Mouse (Mus musculus): ENCODE results near the gene Ttc28.

The Ttc28 gene

DNA sequence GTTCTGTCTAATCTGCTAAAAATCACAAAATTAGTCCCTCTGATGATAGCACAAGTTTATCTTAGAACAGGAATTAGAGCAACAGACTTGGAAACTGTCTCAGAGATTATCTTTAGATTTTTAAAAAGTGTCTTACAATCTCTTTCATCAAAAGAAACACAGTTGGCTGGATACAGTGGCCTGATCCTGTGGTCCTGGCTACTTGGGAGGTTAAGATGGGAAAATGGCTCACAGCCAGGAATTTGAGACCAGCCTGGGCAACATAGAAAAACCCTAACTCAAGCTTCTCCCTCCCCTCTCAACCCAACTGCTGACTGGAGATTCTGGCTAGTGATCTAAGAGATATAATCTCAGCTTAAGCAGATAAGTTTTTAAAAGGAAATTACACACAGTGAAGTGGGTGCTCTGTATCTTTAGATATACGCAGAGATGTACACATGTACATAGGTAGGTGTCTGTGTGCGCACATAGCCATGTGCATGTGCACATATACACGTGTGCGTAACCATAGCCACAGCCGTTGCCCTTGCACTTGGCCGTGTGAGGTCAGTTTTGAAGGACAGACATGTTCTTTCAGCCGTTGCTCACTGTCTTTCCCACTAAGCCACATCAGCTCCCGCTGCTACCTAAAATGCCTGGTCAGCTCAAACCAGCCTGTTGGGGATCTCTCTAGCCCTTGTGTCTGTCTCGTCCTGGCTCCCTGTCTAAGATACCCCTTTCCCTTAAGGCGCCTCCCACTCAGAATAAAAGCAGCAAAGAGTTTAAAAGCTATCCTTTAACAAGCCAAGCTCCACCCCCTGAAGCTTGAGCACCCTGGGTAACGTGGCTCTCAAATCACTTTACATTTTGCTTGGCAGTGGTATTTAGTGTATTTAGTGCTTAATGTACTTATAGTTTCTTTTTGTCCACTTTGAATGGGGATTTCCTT lies 217.9 kb downstream of the Ttc28 start:
- DNase-seq (ENCODE audit: low read depth, low spot score): no peak

- DNase-seq (ENCODE audit: low read depth, low spot score): peak; percentile 29
These were observed 219.1 kb downstream of the Ttc28 start for GRCm38 (mm10) chr5:111098516-111099274.

DNA sequence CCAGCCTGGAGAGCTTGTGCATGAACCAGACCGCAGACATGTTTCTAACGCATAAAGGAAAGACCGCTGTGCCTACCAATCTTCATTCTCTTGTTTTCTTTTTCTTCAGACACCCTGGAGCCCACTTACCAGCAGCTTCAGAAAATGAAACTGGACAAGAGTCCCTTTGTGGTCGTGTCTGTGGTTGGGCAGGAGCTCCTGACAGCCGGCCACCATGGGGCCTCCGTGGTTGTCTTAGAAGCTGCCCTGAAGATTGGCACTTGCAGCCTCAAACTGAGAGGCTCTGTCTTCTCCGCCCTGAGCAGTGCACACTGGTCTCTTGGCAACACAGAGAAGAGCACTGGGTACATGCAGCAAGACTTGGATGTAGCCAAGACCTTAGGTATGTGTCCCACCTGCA lies 221.0 kb downstream of the Ttc28 start:
- DNase-seq (ENCODE audit: low read depth, low spot score): no peak

DNA sequence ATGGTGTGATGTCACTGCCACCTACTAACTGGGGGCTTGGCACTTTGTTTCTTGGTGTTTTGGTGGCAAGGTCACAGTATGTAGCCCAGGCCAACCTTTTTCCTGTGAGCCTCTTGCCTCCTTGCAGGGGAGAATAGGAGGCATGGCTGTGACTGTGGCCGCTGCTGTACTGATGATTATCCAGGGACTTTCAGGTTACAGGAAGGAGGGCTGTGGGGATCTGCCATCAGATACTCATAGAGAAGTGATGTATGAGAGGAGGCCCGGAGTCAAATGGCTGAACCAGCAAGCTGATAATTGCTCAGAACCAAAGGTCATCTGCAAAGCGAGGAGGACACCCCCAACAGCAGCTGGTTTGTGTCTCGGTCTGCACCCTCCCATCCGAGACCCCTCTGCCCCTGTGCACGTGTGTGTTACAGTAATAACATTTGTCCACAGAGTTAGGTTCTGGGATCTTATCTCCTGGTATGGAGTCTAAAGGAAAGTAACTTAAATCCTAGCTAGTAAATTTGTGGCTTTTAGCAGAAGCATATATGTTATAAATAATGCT lies 221.9 kb downstream of the Ttc28 start:
- no peak for DNase-seq (ENCODE audit: low read depth, low spot score)

DNA sequence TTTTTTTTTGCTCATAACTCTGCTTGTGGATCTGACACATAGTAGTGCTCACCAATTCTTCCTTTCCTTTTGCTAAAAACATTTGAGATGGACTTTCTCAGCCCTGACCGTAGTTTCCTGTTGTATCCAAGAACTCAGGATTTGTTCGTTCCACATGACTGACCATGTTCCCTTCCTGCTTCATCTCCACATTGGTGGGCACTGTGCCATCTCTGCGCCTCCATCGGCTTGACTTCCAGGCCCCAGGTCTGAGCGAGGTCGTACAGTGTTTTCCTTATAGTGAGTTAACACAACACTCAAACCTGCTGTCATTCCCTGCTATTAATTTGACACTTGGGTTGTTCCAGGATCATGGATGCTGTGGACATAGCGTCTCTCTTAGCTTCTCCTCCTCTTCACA lies 225.2 kb downstream of the Ttc28 start:
- DNase-seq (ENCODE audit: low read depth, low spot score): no peak

DNA sequence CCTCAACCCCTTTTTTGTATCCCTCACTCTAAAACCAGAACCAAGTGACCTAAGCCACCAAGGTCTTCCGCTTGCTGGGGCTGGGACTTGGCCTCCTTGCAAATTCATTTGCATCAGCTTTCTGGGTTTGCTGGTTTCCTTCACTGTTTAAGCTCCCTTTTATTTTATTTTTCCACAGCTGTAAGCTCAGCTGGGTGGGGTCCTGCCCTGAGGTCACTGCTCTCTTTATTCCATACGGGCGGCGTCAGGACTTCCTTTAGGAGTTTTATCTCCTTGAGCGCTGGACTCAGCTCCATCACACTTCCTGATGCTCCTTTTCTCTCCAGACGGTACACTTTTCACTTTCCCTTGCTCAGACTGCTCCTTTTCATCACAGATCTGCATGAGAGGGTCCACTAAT lies 231.8 kb downstream of the Ttc28 start:
- no peak for DNase-seq (ENCODE audit: low read depth, low spot score)

GRCm38 (mm10) chr5:111113183-111113582 lies 233.6 kb downstream of the Ttc28 start:
- peak; percentile 43 for DNase-seq (ENCODE audit: low read depth, low spot score)

- DNase-seq (ENCODE audit: low read depth, low spot score): no peak
These were observed 234.2 kb downstream of the Ttc28 start for GRCm38 (mm10) chr5:111113694-111114375.

GRCm38 (mm10) chr5:111114597-111114996 lies 235.0 kb downstream of the Ttc28 start:
- DNase-seq (ENCODE audit: low read depth, low spot score): no peak

- peak; percentile 13 for DNase-seq (ENCODE audit: low read depth, low spot score)
These were observed 236.1 kb downstream of the Ttc28 start for GRCm38 (mm10) chr5:111115519-111116350.

DNA sequence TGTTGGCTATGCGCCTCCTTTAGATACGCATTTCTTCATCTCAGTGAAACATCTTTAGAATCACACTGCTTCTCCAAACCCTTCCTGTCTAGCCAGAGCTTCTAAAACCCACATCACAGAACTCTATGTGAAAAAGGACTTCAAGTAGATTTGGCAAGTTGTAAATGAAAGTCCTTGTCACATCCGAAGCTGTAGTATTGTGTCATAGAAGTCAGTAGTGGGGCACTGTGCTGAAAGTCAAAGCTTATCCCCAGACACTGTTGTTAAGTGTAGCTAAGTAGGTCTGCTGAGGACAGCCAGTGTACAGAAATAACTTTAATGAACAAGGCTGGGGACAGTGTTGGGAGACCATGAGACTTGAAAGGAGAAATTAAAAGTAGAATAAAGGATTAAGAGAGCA lies 240.2 kb downstream of the Ttc28 start:
- no peak for DNase-seq (ENCODE audit: low read depth, low spot score)

DNA sequence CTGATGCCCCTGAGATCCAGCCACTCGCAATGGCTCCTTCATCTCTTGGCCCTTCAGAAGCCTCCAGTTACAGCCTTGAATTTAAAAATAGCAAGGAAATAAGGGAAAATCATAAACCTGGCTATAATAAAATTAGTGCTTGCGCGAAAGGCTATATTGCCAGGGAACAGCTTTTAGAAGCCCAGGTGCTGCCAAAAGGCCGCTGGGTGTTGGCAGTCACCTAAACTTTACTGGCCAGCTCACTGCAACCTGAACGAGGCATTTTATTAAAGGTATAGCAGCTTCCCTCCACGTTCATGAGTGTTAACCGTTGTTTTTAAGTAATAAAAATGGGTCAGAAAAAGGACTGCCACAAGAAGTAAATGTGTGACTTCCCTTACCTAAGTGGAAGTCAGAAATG lies 240.7 kb downstream of the Ttc28 start:
- DNase-seq (ENCODE audit: low read depth, low spot score): no peak

GRCm38 (mm10) chr5:111120705-111121420 lies 241.3 kb downstream of the Ttc28 start:
- peak; percentile 42 for DNase-seq (ENCODE audit: low read depth, low spot score)

- no peak for DNase-seq (ENCODE audit: low read depth, low spot score)
These were observed 242.9 kb downstream of the Ttc28 start for GRCm38 (mm10) chr5:111122332-111123049.

DNA sequence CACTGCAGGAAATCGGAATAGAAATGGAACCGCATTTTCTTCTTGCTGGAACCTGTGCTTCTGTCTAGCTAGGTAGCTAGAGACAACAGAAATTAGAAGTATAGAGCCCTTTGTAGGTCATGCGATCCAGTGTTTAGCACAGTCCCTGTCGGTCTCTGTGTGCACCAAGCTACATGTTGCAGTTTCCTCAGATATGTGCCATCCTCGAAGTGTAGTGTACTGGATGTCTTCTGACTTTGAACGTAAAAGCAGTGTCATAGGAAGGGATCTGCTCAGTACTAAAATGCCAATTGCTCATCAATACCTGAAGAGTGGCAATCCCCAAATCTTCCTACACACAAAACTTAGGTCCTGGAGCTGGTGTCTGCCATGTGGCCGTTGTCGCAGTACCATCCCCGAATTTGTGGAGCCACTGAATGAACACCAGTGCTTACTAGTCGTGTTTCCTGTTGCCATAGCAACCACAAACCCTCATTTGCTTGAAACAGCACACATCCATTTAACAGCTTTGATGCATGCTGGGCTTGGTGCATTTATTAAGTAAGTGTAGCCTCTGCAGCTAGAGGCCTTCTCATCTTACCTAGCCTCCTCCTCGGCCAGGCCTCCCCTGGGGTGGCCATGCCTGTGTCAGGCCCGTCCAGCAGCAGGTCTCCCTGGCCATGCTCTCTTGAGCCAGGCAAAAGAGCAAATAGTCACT lies 243.6 kb downstream of the Ttc28 start:
- peak; percentile 84 for DNase-seq (ENCODE audit: low read depth, low spot score)

DNA sequence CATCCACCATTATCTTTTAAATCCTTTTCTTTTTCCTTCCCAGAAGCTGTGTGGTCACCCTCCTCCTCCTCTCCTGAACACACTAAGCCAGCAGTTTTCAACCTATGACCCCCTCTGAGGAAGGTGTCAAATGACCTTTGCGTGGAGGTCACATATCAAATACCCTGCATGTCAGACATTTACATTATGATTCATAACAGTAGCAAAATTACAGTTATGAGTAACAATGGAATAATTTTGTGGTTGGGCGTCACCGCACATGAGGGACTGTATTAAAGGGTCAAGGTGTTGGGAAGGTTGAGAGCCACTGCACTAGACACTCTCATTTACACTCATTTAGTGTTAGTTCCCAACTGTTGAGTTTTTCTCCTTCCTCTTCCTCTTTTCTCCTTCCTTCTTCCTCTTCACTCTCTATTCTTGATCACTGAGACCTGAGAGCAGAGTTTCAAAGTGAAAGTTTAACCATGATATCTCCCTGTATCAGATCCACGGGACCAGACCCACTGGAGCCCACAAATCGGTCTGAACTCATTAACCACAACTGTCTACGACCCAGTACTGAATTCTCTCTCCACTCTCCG lies 245.1 kb downstream of the Ttc28 start:
- DNase-seq (ENCODE audit: low read depth, low spot score): no peak

DNA sequence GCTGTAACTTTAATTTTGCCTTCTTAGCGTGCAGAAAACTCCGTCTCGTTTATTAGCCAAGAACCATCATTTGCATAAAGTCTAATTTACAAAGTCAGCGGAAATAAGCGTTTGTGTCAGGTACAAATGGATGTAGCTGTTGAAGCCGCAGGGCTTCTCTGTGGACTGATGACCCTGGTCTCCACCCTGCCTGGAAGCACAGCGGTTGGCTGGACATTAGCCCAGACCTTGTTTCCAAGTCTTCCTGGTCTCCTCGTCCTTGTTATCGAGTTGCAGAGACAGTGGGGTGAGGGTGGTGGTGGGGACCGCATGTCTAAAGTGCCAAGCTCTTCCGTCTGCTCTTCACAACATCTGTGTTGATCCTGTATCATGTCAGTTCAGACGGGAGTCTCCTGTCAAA lies 246.1 kb downstream of the Ttc28 start:
- DNase-seq (ENCODE audit: low read depth, low spot score): no peak

GRCm38 (mm10) chr5:111127786-111128185 lies 248.2 kb downstream of the Ttc28 start:
- no peak for DNase-seq (ENCODE audit: low read depth, low spot score)

- DNase-seq (ENCODE audit: low read depth, low spot score): no peak
These were observed 250.5 kb downstream of the Ttc28 start for GRCm38 (mm10) chr5:111130121-111130520.

Data from forelimb bud, embryonic 11.5 days (tissue).